Mouse (Mus musculus): ENCODE data around the gene Pabpn1. TPM values are rescaled to one million over a fixed set of nuclear protein-coding genes. Genes with fewer than 3 reads are reported as not detected.
A peak's percentile ranks its signal among the peaks of the same experiment; 100 is the strongest.

Pabpn1 gene
- polyA plus RNA-seq, 1 experiment = 144 TPM

GRCm38 (mm10) chr14:54884022-54884712, 8.1 kb upstream of the Pabpn1 start:
- Histone ChIP-seq H3K27ac (ENCODE audit: insufficient read depth, low read depth, low read length) (no peak overlapping the region), H3K4me1 (ENCODE audit: control insufficient read depth, insufficient read depth, low read length) (peaks cover 7% of the 10 kb centered on the region; the same call in 1 of the 2 replicates), H3K4me3 (ENCODE audit: insufficient read depth, low read length) (peak overlapping the region; percentile 67)
- TF ChIP-seq CTCF (IDR thresholded peaks at IDR 0.05; ENCODE audit: low read depth, low read length) (no peak), POLR2A (IDR thresholded peaks at IDR 0.05; ENCODE audit: borderline replicate concordance, low read depth, low read length) (no peak)

- no peak overlapping the region for H3K4me3 ChIP-seq (ENCODE audit: insufficient read depth, low read length)
- no peak overlapping the region for H3K27ac ChIP-seq (ENCODE audit: insufficient read depth, low read depth, low read length)
- peaks cover 7% of the 10 kb centered on the region; the same call in 1 of the 2 replicates for H3K4me1 ChIP-seq (ENCODE audit: control insufficient read depth, insufficient read depth, low read length)
- TF ChIP-seq CTCF (IDR thresholded peaks at IDR 0.05; ENCODE audit: low read depth, low read length) (no peak), POLR2A (IDR thresholded peaks at IDR 0.05; ENCODE audit: borderline replicate concordance, low read depth, low read length) (no peak)
Observed at GRCm38 (mm10) chr14:54885309-54885708, 7.0 kb upstream of the Pabpn1 start.

GRCm38 (mm10) chr14:54893651-54894181, 1.4 kb downstream of the Pabpn1 start:
- no peak for TF ChIP-seq POLR2A (IDR thresholded peaks at IDR 0.05; ENCODE audit: borderline replicate concordance, low read depth, low read length)
- no peak for TF ChIP-seq CTCF (IDR thresholded peaks at IDR 0.05; ENCODE audit: low read depth, low read length)
- Histone ChIP-seq H3K4me3 (ENCODE audit: insufficient read depth, low read length) (peak overlapping the region; percentile 74), H3K4me1 (ENCODE audit: control insufficient read depth, insufficient read depth, low read length) (peaks cover 7% of the 10 kb centered on the region), H3K27ac (ENCODE audit: insufficient read depth, low read depth, low read length) (peak overlapping the region; percentile 42)

- TF ChIP-seq CTCF (IDR thresholded peaks at IDR 0.05; ENCODE audit: low read depth, low read length) (no peak), POLR2A (IDR thresholded peaks at IDR 0.05; ENCODE audit: borderline replicate concordance, low read depth, low read length) (no peak)
- Histone ChIP-seq H3K27ac (ENCODE audit: insufficient read depth, low read depth, low read length) (peak overlapping the region; percentile 54), H3K4me1 (ENCODE audit: control insufficient read depth, insufficient read depth, low read length) (peaks cover 7% of the 10 kb centered on the region), H3K4me3 (ENCODE audit: insufficient read depth, low read length) (peak overlapping the region; percentile 81)
Observed at GRCm38 (mm10) chr14:54894296-54895151, 2.2 kb downstream of the Pabpn1 start.

GRCm38 (mm10) chr14:54897445-54897844, 5.1 kb downstream of the Pabpn1 start:
- Histone ChIP-seq H3K4me3 (ENCODE audit: insufficient read depth, low read length) (no peak overlapping the region), H3K27ac (ENCODE audit: insufficient read depth, low read depth, low read length) (no peak overlapping the region), H3K4me1 (ENCODE audit: control insufficient read depth, insufficient read depth, low read length) (peaks cover 12% of the 10 kb centered on the region)
- no peak for TF ChIP-seq POLR2A (IDR thresholded peaks at IDR 0.05; ENCODE audit: borderline replicate concordance, low read depth, low read length)
- no peak for TF ChIP-seq CTCF (IDR thresholded peaks at IDR 0.05; ENCODE audit: low read depth, low read length)

GRCm38 (mm10) chr14:54900383-54900782, 8.1 kb downstream of the Pabpn1 start:
- no peak overlapping the region for H3K27ac ChIP-seq (ENCODE audit: insufficient read depth, low read depth, low read length)
- no peak overlapping the region for H3K4me3 ChIP-seq (ENCODE audit: insufficient read depth, low read length)
- H3K4me1 ChIP-seq (ENCODE audit: control insufficient read depth, insufficient read depth, low read length) = peaks cover 11% of the 10 kb centered on the region
- TF ChIP-seq CTCF (IDR thresholded peaks at IDR 0.05; ENCODE audit: low read depth, low read length) (no peak), POLR2A (IDR thresholded peaks at IDR 0.05; ENCODE audit: borderline replicate concordance, low read depth, low read length) (no peak)

GRCm38 (mm10) chr14:54903641-54904040, 11.3 kb downstream of the Pabpn1 start:
- no peak overlapping the region for H3K4me3 ChIP-seq (ENCODE audit: insufficient read depth, low read length)
- H3K4me1 ChIP-seq (ENCODE audit: control insufficient read depth, insufficient read depth, low read length) = peaks cover 7% of the 10 kb centered on the region
- no peak for TF ChIP-seq CTCF (IDR thresholded peaks at IDR 0.05; ENCODE audit: low read depth, low read length)
- TF ChIP-seq POLR2A (IDR thresholded peaks at IDR 0.05; ENCODE audit: borderline replicate concordance, low read depth, low read length) = no peak
- H3K27ac ChIP-seq (ENCODE audit: insufficient read depth, low read depth, low read length) = no peak overlapping the region

GRCm38 (mm10) chr14:54908682-54909081, 16.4 kb downstream of the Pabpn1 start:
- H3K4me1 ChIP-seq (ENCODE audit: control insufficient read depth, insufficient read depth, low read length) = no peaks in the 10 kb centered on the region
- H3K27ac ChIP-seq (ENCODE audit: insufficient read depth, low read depth, low read length) = no peak overlapping the region
- TF ChIP-seq CTCF (IDR thresholded peaks at IDR 0.05; ENCODE audit: low read depth, low read length) = no peak
- no peak for TF ChIP-seq POLR2A (IDR thresholded peaks at IDR 0.05; ENCODE audit: borderline replicate concordance, low read depth, low read length)
- no peak overlapping the region for H3K4me3 ChIP-seq (ENCODE audit: insufficient read depth, low read length)

- Histone ChIP-seq H3K4me1 (ENCODE audit: control insufficient read depth, insufficient read depth, low read length) (no peaks in the 10 kb centered on the region), H3K27ac (ENCODE audit: insufficient read depth, low read depth, low read length) (no peak overlapping the region), H3K4me3 (ENCODE audit: insufficient read depth, low read length) (peak overlapping the region; percentile 53)
- TF ChIP-seq POLR2A (IDR thresholded peaks at IDR 0.05; ENCODE audit: borderline replicate concordance, low read depth, low read length) = no peak
- TF ChIP-seq CTCF (IDR thresholded peaks at IDR 0.05; ENCODE audit: low read depth, low read length) = no peak
Observed at GRCm38 (mm10) chr14:54912109-54912850, 20.0 kb downstream of the Pabpn1 start.
